Mouse (Mus musculus): ENCODE measurements at regions not wholly inside any gene's neighbourhood (a gene's known extent, or its start where the extent isn't known, plus 50 kb on each side); places are given as distances from the start of the nearest gene placed in this dataset.

DNA sequence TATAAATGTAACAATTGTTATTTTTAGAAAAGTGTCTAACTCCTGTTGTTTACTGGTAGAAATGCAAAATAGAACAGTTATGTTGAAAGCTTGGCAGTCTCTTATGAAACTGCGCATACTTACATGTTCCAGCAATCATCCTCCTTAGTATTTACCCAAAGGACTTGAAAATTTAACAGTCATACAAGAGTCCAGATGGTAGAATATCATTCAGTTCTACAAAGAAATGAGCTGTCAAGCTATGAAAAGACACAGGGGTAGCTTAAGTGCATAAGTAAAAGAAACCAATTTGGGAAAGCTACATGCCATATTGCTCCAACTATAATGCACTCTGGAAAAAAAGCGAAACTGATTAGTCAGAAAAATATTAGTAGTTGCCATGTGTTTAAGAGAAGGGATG, 196.7 kb downstream of the Ndufa4 start:
- ATAC-seq (ENCODE audit: low FRiP score, low read depth): no peak
- 81% methylated on average over 2 of the region's 2 CpGs for WGBS
- Histone ChIP-seq H3K4me2 (no peak overlapping the region), H3K9ac (no peak overlapping the region), H3K27ac (replicated peaks) (no peak overlapping the region), H3K9me3 (no peaks in the 10 kb centered on the region), H3K36me3 (no peaks in the 10 kb centered on the region), H3K27me3 (no peaks in the 10 kb centered on the region), H3K4me3 (no peak overlapping the region), H3K4me1 (replicated peaks) (no peaks in the 10 kb centered on the region)

DNA sequence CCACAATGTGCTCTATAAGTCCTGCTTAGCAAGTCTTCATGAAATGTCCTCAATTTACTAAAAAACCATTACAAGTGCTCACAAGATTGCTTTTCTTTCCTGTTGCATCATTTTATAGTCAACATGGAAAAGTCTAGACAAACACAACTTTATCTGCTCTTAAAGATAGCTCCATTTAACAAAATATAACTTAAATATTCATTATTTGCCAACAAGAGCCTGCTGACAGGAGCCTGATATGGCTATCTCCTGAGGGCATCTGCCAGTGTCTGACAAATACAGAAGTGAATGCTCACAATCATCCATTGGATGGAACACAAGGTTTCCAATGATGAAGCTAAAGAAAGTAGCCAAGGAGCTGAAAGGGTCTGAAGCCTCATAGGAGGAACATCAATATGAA, 197.8 kb downstream of the Ndufa4 start:
- no peak for ATAC-seq (ENCODE audit: low FRiP score, low read depth)

More for the DNA sequence above, 197.8 kb downstream of the Ndufa4 start:
- no peak overlapping the region for H3K9ac ChIP-seq
- H3K4me3 ChIP-seq: no peak overlapping the region
- H3K4me1 ChIP-seq (replicated peaks): no peaks in the 10 kb centered on the region
- no peak overlapping the region for H3K27ac ChIP-seq (replicated peaks)
- no peaks in the 10 kb centered on the region for H3K36me3 ChIP-seq
- H3K4me2 ChIP-seq: no peak overlapping the region
- no peaks in the 10 kb centered on the region for H3K9me3 ChIP-seq
- no peaks in the 10 kb centered on the region for H3K27me3 ChIP-seq
